ENCODE assay signal across 14 mouse cellular contexts in the genomic region with DNA sequence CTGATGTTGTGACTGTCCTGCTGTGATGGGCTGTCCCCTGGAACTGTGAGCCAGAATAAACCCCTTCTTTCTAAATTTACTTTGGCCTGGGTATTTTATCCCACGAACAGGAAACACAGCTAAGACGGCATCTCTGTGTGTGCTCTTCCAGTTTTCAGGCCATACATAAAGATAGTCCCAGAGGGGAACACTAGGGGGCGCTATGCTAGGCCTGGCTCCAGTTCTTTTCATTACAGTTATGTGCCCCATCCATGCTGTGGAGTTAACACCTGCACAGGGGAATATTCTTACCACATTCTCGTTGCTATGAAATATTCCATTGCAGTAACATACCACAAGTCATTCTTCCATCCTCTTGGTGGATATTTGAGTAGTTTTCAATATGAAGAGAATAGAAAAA.
DNase-seq lines count a peak whose midpoint lies in the region; ATAC-seq lines count a peak whose summit lies in the region.
"Had no signal": no experiment of that assay in that cellular context is flagged by ENCODE, and none has a peak within 500 bp of the region (broad histone marks: within the 10 kb centered on the region; RNA-seq: fewer than 3 reads in every experiment).

No protein-coding gene starts in this region.

- DNase-seq in hindbrain, embryonic 11.5 days (ENCODE audit: low spot score): peak; percentile 27
- peak; percentile 11 for DNase-seq in retina, embryonic 14.5 days (ENCODE audit: low spot score)
- no peak for DNase-seq in retina, postnatal 1 day
- DNase-seq in R1 (ENCODE audit: low read depth, low spot score): peak; percentile 63
- DNase-seq in right cerebral cortex, postnatal 25 days: no peak
- DNase-seq in heart, adult 9 months (ENCODE audit: low spot score in 2 of 2): no peak
- DNase-seq: adrenal gland, postnatal 10 days; cerebellum, postnatal 25 days; layer of hippocampus, postnatal 36 days had no signal

- H3K9ac ChIP-seq in hindbrain, embryonic 11.5 days (ENCODE audit: low read depth, low read length): no peak overlapping the region
- no peak overlapping the region for H3K9ac ChIP-seq in hindbrain, embryonic 12.5 days
- H3K9ac ChIP-seq: intestine, embryonic 15.5 days; limb, embryonic 15.5 days; midbrain, embryonic 12.5 days had no signal

- no peak overlapping the region for H3K4me3 ChIP-seq in hindbrain, embryonic 11.5 days (ENCODE audit: low read depth, low read length)
- no peak overlapping the region for H3K4me3 ChIP-seq in hindbrain, embryonic 12.5 days
- H3K4me3 ChIP-seq: intestine, embryonic 15.5 days; limb, embryonic 15.5 days; midbrain, embryonic 12.5 days had no signal

- ATAC-seq in hindbrain, embryonic 11.5 days (ENCODE audit: low FRiP score): no peak
- ATAC-seq in hindbrain, embryonic 12.5 days (ENCODE audit: low FRiP score): no peak
- ATAC-seq in neutrophil, adult 5-6 weeks (ENCODE audit: extremely low read depth, insufficient number of reproducible peaks, low FRiP score, poor library complexity, severe bottlenecking): peak; percentile 37; the same call in 1 of the 2 replicates
- ATAC-seq: intestine, embryonic 15.5 days had no signal

- no peak overlapping the region for H3K4me2 ChIP-seq in hindbrain, embryonic 11.5 days (replicated peaks; ENCODE audit: low read depth, low read length)
- no peak overlapping the region for H3K4me2 ChIP-seq in hindbrain, embryonic 12.5 days (replicated peaks)
- H3K4me2 ChIP-seq: intestine, embryonic 15.5 days; limb, embryonic 15.5 days; midbrain, embryonic 12.5 days had no signal

- H3K36me3 ChIP-seq in hindbrain, embryonic 11.5 days (ENCODE audit: control insufficient read depth, insufficient read depth, low read length): no peaks in the 10 kb centered on the region
- no peaks in the 10 kb centered on the region for H3K36me3 ChIP-seq in hindbrain, embryonic 12.5 days
- H3K36me3 ChIP-seq: intestine, embryonic 15.5 days; limb, embryonic 15.5 days; midbrain, embryonic 12.5 days had no signal

- no peaks in the 10 kb centered on the region for H3K27me3 ChIP-seq in hindbrain, embryonic 11.5 days (ENCODE audit: control insufficient read depth, insufficient read depth, low read length)
- no peaks in the 10 kb centered on the region for H3K27me3 ChIP-seq in hindbrain, embryonic 12.5 days
- H3K27me3 ChIP-seq: intestine, embryonic 15.5 days; limb, embryonic 15.5 days; midbrain, embryonic 12.5 days had no signal

- no peaks in the 10 kb centered on the region for H3K9me3 ChIP-seq in hindbrain, embryonic 11.5 days (ENCODE audit: control insufficient read depth, low read length)
- no peaks in the 10 kb centered on the region for H3K9me3 ChIP-seq in hindbrain, embryonic 12.5 days (replicated peaks)
- H3K9me3 ChIP-seq: intestine, embryonic 15.5 days; limb, embryonic 15.5 days; midbrain, embryonic 12.5 days had no signal

- no peaks in the 10 kb centered on the region for H3K4me1 ChIP-seq in hindbrain, embryonic 11.5 days (replicated peaks; ENCODE audit: control insufficient read depth, insufficient read depth, low read length)
- no peaks in the 10 kb centered on the region for H3K4me1 ChIP-seq in hindbrain, embryonic 12.5 days
- H3K4me1 ChIP-seq: intestine, embryonic 15.5 days; midbrain, embryonic 12.5 days had no signal

- no peak overlapping the region for H3K27ac ChIP-seq in hindbrain, embryonic 11.5 days (ENCODE audit: low read depth, low read length)
- H3K27ac ChIP-seq in hindbrain, embryonic 12.5 days: no peak overlapping the region
- H3K27ac ChIP-seq: intestine, embryonic 15.5 days; limb, embryonic 15.5 days; midbrain, embryonic 12.5 days had no signal

- WGBS in hindbrain, embryonic 11.5 days: 62% methylated on average over 4 of the region's 4 CpGs
- 63% methylated on average over 4 of the region's 4 CpGs for WGBS in hindbrain, embryonic 12.5 days

Comparison
In these comparisons a context has a peak if more than half of its experiments do, and no peak if none do; other contexts are left out.
1. DNase-seq: peak in hindbrain, embryonic 11.5 days (single experiment), retina, embryonic 14.5 days (single experiment) and R1 (single experiment); none in retina, postnatal 1 day (single experiment), right cerebral cortex, postnatal 25 days (single experiment) and heart, adult 9 months (0 of 2).